Mouse (Mus musculus) limb, embryonic 11.5 days (tissue): ENCODE measurements at regions not wholly inside any gene's neighbourhood (a gene's known extent, or its start where the extent isn't known, plus 50 kb on each side); places are given as distances from the start of the nearest gene placed in this dataset.

Experiments used
- ATAC-seq: fragments of 200-750 bp; cut with Nextera tagmentation; 2 replicates; pipeline ENCODE4 v1.8.0; 2017; ENCODE audit warnings: low read depth; ENCODE audit not compliant: insufficient number of reproducible peaks, low FRiP score, low TSS enrichment
- DNase-seq: peaks from one replicate; pipeline ENCODE4 v3.0.0-alpha.2; 2015; ENCODE audit warnings: low spot score
- H3K27ac ChIP-seq: fragments of 300-500 bp; sonication (generic); replicated peaks from 2 replicates; pipeline ENCODE4 v1.5.1; 2014; ENCODE audit warnings: low read depth, mild to moderate bottlenecking, low read length
- H3K27me3 ChIP-seq: fragments of 300-500 bp; sonication (generic); 2 replicates; pipeline ENCODE4 v1.6.1; 2014; ENCODE audit warnings: mild to moderate bottlenecking, low read length, mixed read lengths; ENCODE audit not compliant: control insufficient read depth, insufficient read depth
- H3K36me3 ChIP-seq: fragments of 300-500 bp; sonication (generic); 2 replicates; pipeline ENCODE4 v1.6.1; 2014; ENCODE audit warnings: mild to moderate bottlenecking, low read length, moderate library complexity, mixed read lengths; ENCODE audit not compliant: control insufficient read depth, insufficient read depth
- H3K4me1 ChIP-seq: fragments of 300-500 bp; sonication (generic); 2 replicates; pipeline ENCODE4 v1.6.1; 2014; ENCODE audit warnings: low read length, mixed read lengths; ENCODE audit not compliant: control insufficient read depth, insufficient read depth
- H3K4me2 ChIP-seq: fragments of 300-500 bp; sonication (generic); 2 replicates; pipeline ENCODE4 v1.6.1; 2014; ENCODE audit warnings: low read depth, mild to moderate bottlenecking, moderate library complexity; ENCODE audit not compliant: severe bottlenecking
- H3K4me3 ChIP-seq: fragments of 300-500 bp; sonication (generic); 2 replicates; pipeline ENCODE4 v1.5.1; 2014; ENCODE audit warnings: low read depth, low read length
- H3K9ac ChIP-seq: fragments of 300-500 bp; sonication (generic); 2 replicates; pipeline ENCODE4 v1.6.1; 2014; ENCODE audit warnings: mild to moderate bottlenecking, low read length
- H3K9me3 ChIP-seq: fragments of 300-500 bp; sonication (generic); 2 replicates; pipeline ENCODE4 v1.6.1; 2016; ENCODE audit warnings: low read length; ENCODE audit not compliant: control insufficient read depth
- WGBS: fragments of 180-500 bp; shearing (Covaris S2); extraction: QIAGEN DNeasy Blood & Tissue Kit; methylation state at CpG from one replicate; pipeline ENCODE4 v1.1.7; 2014; 5-methylcytosine and 5-hydroxymethylcytosine counted together

DNA sequence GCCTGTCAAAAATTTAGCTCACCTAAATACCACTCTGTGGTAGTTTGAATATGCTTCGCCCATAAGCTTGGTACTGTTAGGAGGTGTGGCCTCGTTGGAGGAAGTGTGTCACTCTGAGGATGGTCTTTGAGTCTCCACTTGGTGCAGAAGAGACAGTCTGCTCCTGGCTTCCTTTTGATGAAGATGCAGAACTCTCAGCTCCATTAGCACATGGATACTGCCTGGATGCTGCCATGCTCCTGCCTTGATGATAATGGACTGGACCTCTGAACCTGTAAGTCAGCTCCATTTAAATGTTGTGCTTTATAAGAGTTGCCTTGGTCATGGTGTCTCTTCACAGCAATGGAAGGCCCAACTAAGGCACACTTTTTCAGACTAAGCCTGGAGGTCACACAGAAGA is 56.9 kb upstream of the Pik3r1 start:
- Histone ChIP-seq H3K9ac (no peak overlapping the region), H3K4me1 (no peaks in the 10 kb centered on the region), H3K4me2 (no peak overlapping the region), H3K27ac (no peak overlapping the region), H3K9me3 (no peaks in the 10 kb centered on the region), H3K36me3 (no peaks in the 10 kb centered on the region), H3K27me3 (no peaks in the 10 kb centered on the region), H3K4me3 (no peak overlapping the region)
- 89% methylated on average over 2 of the region's 2 CpGs for WGBS
- no peak for ATAC-seq
- DNase-seq, result no peak

DNA sequence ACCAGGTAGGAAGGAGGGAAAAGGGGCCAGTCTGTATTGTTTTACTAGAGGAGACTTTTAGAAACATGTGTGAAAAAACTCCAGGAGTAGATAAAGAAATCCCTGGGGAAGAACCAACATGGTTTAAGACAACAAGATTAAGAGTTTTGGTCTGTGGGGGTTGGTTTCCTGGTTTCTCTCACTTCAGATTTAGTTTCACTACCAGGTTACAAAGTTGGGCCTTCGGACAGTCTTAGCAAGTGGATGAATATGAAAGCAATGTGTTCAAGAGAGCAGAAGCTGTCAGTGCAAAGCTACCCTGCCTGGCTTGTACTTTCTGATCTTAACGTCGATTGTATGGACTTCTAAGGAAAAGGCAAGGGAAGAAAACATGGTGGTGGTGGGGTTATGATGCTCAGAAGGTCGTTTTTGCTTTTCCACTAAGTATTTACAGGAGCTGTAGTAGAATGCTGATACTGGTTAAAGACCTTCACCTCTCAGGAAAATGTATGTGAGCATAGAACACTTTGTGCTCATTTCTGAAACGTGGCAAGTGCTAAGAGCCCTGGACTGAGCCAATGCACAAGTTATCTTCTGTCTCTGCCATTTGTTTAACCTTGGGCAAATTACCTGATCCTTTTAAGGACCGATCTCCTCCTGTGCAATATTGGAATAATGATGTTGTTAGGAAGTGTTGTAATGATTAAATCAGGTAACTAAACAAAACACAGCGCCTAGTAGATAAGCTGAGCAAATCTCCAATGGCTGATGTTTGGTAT is 64.0 kb upstream of the Pik3r1 start:
- Histone ChIP-seq H3K4me2 (no peak overlapping the region), H3K9ac (no peak overlapping the region), H3K36me3 (no peaks in the 10 kb centered on the region), H3K27me3 (no peaks in the 10 kb centered on the region), H3K4me3 (no peak overlapping the region), H3K27ac (no peak overlapping the region), H3K4me1 (no peaks in the 10 kb centered on the region), H3K9me3 (no peaks in the 10 kb centered on the region)
- ATAC-seq (no peak), DNase-seq (no peak)
- 86% methylated on average over 7 of the region's 7 CpGs for WGBS

DNA sequence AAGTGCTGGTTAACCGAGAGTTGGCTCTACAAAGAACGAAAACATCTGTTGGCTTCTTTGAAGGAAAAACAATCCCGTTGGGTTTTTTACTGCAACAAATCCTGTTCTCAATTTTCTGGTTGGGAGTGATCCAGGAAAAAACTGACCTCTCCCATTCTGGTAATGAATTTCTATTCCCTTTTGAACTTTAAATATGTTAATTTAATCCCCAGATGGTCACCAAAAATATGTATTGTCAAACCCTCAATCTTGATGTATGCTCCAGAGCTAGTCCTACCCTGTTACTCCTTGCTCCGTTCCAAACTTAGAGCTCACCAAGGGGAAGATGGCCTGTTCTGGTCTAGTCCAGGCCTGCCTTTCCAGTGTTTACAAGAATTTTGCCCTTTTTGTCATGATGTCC is 66.5 kb upstream of the Pik3r1 start:
- WGBS, result 62% methylated on average over 4 of the region's 4 CpGs
- Histone ChIP-seq H3K9me3 (no peaks in the 10 kb centered on the region), H3K27me3 (no peaks in the 10 kb centered on the region), H3K4me1 (no peaks in the 10 kb centered on the region), H3K36me3 (no peaks in the 10 kb centered on the region), H3K4me3 (no peak overlapping the region), H3K27ac (no peak overlapping the region), H3K9ac (no peak overlapping the region), H3K4me2 (no peak overlapping the region)
- DNase-seq, result no peak
- no peak for ATAC-seq

DNA sequence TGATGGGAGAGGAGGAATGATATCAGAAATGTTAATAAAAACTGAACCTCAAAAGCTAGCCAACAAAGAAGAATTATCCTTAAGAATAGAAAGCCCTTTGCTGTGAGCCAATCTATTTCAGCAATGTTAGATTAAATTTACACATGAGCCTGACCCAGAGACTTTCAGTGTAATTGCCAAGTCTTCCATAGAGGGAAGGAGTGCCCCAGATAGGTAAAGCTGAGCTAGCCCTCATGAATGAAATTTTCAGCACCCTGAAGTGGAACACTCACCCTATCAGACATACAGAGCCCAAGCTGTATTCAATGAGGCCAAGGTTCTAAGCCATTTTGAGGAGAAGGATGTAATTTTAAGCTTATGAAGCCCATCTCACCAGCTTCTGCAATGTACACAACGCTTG is 69.0 kb upstream of the Pik3r1 start:
- Histone ChIP-seq H3K27me3 (no peaks in the 10 kb centered on the region), H3K9me3 (no peaks in the 10 kb centered on the region), H3K9ac (no peak overlapping the region), H3K27ac (no peak overlapping the region), H3K4me3 (no peak overlapping the region), H3K4me2 (no peak overlapping the region), H3K36me3 (no peaks in the 10 kb centered on the region), H3K4me1 (no peaks in the 10 kb centered on the region)
- 89% methylated on average over 1 of the region's 1 CpGs for WGBS
- no peak for ATAC-seq
- DNase-seq, result no peak

DNA sequence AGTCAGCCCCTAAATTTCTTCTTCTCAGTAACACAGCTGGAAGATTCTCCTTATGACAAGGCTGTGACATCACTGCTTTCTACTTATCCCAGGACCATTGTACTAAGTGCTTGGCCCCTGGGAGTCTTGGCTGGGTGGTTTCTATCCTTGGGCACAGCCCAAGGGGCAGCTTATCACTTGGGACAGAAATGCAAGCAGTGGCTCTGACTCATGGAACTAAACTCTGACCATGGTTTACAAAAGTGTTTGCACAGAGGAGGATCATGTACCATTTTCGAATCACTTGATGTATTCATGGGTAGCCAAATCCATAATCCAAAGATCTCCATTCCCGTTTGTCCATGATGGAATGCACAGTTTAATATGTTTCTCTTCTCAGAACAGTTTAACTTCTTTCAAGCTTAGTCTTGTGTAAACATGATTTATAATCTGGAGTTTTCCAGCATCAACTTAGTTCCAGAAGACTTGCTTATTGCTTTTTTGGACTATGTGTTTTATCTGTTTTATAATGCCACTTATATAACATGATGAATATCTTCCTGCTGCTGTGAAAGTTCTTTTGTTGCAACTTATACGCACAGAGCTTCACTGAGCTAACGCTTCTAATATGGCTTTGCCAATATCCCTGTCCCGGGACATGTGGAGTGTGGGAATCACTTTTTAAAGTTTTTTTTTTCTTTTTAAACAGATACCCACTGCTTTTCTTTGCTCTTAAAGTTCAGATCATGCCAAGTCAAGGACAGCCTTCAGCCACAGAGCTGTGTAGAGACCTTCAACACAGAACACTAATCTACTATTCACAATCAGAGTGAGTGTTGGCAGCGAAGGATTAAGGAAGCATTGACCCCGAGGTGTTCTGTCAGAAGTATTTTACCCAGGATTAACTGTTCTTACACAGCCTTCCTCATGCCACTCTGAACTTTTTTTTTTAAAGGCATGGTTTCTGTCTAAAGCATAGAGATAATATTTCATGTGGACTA is 76.7 kb upstream of the Pik3r1 start:
- Histone ChIP-seq H3K9me3 (no peaks in the 10 kb centered on the region), H3K4me3 (no peak overlapping the region), H3K4me1 (no peaks in the 10 kb centered on the region), H3K36me3 (no peaks in the 10 kb centered on the region), H3K27ac (no peak overlapping the region), H3K9ac (no peak overlapping the region), H3K4me2 (no peak overlapping the region), H3K27me3 (no peaks in the 10 kb centered on the region)
- WGBS, result 67% methylated on average over 7 of the region's 7 CpGs
- DNase-seq (peak; percentile 35), ATAC-seq (no peak)

DNA sequence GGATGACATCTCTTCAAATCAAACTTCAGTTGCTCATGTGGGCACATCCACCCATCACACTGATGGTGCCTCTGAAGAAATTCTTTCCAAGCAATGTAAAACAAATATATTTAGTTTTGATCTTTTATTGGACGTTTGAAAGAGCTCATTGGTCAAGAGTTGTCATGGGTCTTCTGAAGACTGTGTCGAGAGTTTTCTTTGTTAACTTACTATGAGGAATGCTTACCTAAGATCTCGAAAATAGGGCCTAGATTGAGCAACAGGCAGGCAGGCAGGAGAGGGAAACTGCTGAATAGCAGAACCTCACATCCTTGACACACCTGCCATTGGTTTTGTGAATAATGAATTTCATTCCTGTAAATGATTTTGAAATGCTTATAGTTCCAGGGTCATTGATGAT is 78.0 kb upstream of the Pik3r1 start:
- no peak overlapping the region for H3K9ac ChIP-seq
- H3K36me3 ChIP-seq, result no peaks in the 10 kb centered on the region
- H3K27ac ChIP-seq, result no peak overlapping the region
- no peaks in the 10 kb centered on the region for H3K4me1 ChIP-seq
- no peak overlapping the region for H3K4me2 ChIP-seq
- WGBS, result 70% methylated on average over 3 of the region's 3 CpGs
- ATAC-seq (no peak), DNase-seq (no peak)
- H3K9me3 ChIP-seq, result no peaks in the 10 kb centered on the region
- no peak overlapping the region for H3K4me3 ChIP-seq
- no peaks in the 10 kb centered on the region for H3K27me3 ChIP-seq

DNA sequence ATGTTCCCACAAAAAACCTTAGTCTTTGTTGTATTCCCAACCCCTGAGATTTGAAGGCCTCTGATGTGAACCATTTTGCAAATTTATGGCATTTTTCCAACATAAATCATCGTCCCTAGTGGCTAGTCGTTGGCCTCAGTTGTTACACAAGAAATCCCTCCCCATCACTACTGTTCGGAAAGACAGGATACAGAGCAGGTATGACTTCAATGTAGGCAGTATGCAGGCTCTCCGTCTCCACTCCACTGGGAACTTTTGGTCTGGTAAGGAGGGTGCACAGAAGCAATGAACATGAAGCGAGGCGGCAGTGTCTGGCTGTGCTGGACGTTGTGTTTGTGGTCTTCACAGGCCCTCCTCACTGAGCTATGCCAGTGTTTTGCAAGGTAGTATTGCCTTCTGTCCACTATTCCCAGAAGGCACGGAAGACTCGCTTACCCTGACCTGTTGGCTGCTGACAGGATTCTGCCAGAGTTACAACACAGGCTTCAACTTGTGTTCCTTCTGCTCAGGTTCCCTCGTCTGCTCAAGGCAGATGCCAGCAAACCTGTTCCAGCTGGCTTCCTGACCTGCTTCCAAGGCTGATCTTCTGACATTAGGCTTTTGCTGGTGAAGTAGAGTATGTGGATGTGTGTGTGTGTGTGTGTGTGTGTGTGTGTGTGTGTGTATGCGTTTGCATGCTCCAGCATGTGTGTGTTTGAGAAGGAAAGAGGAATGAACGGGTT is 80.0 kb upstream of the Pik3r1 start:
- no peaks in the 10 kb centered on the region for H3K27me3 ChIP-seq
- H3K4me3 ChIP-seq, result no peak overlapping the region
- WGBS, result 75% methylated on average over 12 of the region's 12 CpGs
- no peaks in the 10 kb centered on the region for H3K9me3 ChIP-seq
- H3K36me3 ChIP-seq, result no peaks in the 10 kb centered on the region
- DNase-seq, result no peak
- H3K9ac ChIP-seq, result no peak overlapping the region
- H3K4me2 ChIP-seq, result no peak overlapping the region
- no peak overlapping the region for H3K27ac ChIP-seq
- no peaks in the 10 kb centered on the region for H3K4me1 ChIP-seq
- ATAC-seq, result no peak

DNA sequence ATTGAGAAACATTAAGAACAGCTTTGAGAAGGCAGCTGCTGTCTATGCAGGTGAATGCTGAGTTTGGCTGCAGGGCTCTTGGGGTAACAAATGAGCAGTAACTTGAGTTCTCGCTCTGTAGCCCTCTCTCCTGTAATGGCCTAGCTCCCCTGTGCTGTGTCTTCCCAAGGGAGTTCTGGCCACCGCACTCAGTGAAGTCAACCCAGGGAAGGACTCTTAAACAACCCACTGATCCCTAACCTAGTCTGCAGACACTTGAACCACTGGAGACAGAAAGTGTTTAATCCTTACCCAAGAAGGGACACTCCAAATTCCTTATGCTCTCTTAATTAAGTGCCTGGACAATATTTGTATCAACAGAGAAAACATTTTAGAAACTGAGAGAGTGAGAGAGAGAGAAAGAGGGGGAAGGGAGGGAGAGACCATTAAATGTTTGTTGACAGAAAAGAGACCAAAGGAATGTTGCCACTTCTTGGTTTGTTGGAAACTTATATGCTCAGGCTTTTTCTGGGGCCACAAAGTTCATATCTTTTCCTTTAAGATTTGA is 80.7 kb upstream of the Pik3r1 start:
- H3K9ac ChIP-seq, result no peak overlapping the region
- H3K9me3 ChIP-seq, result no peaks in the 10 kb centered on the region
- no peaks in the 10 kb centered on the region for H3K27me3 ChIP-seq
- 77% methylated on average over 2 of the region's 2 CpGs for WGBS
- H3K4me3 ChIP-seq, result no peak overlapping the region
- DNase-seq (no peak), ATAC-seq (no peak)
- H3K4me1 ChIP-seq, result no peaks in the 10 kb centered on the region
- H3K36me3 ChIP-seq, result no peaks in the 10 kb centered on the region
- no peak overlapping the region for H3K4me2 ChIP-seq
- H3K27ac ChIP-seq, result no peak overlapping the region
